Mouse (Mus musculus) T-helper 1 cell (primary cell): ENCODE measurements around the gene Kank1.

Source experiments
- in situ Hi-C: fragments of 300-600 bp; cut with MboI, MseI; formaldehyde crosslinking; loops from one replicate; pipeline ENCODE4 v1.15.1; 2025; ENCODE audit warnings: high pct_unique_total_duplicates

Gene Kank1

DNA sequence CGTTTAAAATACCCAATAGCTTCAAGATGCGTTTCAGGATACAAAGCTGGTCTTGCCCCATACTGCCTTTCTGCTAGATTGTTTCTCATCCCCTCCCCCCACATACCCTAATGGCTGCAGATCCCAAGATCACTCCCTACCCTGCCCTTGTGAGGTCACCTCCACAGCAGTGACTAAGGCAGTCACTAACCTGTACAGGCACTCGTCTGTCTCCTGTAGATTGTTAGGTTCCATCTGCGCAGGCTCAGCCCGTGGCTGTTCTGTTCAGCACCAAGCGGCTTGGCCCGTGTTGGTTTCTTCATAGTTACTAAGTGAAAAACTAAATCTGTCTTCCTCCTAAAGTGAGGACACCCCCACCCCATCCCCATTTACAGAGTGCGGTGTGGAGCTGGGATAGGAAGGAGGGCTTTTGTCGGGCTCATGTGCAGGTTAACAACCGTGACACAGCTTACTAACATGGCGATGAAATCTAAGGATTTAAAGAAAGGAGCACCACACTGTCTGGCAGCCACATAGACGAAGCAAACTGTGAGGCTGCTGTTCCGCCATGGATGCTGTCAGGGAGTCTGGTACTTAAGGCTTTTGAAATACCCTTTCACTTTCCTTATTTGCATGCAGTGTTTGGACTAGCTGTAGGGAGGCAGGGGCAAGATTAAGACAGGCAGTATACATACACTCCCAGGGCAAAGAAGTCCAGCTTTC is 163.6 kb downstream of the Kank1 start:
- in situ Hi-C loops: no loop called here

DNA sequence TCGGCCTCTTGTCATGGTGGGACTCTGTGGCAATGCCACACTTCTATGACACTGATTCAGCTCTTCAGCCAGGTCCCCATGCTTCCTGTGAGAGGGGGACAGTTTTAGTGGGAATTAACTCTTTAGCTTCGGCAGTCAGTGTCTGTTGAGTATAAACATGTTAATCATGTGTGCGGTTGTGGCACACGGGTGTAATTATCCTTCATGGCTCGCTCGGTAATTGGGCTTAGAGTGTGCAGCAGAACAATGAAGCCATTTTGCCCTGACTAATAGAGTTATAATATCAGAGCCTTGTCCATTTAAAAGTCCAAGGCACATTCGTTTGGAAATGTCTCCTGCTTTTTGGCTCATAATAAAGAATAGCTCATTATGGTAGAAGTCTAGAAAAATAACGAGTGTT is 164.7 kb downstream of the Kank1 start:
- in situ Hi-C loops: no loop called here

DNA sequence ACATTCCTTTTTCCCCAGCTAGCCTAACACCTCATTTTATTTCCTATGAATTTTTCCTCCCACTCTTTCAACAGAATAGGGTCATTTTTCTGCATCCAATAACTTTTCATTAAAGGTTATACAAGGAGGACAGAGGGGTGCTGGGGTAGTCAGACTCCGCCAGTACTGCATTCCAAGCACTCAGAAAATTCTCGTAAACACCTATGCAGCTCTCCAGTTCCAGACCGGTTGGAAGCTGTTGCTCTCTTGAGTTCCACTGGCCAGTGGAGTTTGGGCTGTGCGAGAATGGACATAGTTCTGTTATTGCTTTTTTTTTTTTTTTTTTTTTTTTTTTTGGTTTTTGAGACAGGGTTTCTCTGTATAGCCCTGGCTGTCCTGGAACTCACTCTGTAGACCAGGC is 167.4 kb downstream of the Kank1 start:
- in situ Hi-C loops: no loop called here

DNA sequence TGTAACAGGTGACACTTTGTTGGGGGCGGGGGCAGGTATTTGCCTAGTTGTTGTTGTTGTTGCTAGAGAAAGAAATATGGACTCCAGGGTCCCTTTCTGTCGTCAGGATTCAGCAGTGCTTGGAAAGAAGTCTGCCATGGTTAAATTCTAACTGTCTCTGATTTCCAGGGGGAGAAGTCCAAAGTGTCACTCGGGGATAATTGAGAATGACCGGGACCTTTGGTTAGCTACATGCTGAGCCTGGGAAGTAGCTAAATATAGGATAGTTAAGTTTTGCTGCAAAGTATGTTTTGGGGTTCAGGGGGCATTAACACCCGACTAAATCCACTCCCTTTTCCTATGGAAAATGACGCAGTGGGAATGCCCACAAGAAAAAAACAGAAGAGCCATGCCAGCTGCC is 169.2 kb downstream of the Kank1 start:
- in situ Hi-C loops: no loop called here

DNA sequence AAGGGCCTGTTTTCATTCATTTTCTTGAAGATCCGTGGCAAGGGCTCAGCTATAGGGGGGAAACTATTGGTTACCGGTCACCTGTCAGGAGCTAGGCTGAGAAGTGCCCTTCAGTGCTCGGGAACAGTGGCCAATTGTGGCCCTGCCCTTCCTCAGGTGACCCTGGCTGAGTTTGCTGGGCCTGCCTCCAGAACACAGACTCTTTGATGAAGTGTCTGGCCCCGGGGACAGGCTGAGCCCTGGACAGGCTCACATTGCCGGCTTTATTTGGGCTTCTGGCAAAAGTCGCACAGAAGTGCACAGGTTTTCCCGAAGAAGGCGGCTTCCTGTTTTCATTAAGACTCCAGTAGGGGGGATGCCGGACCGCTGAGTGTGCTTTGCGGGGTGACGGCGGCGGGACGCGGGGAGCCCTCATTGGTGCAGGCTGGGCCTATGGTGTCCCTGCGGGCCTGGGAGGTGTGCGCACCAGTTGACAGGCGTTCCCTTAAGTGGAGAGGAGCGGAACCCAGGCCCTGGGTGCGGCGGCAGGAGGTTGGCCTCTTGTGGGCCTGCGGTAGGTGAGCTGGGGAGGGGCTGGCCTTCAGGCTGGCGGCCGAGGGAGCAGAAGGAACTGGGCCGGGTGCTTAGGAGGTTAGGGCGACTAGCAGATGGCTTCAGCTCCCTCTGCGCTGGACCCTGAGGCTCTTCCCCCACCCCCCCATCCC is 169.9 kb downstream of the Kank1 start:
- in situ Hi-C loops: no loop called here

DNA sequence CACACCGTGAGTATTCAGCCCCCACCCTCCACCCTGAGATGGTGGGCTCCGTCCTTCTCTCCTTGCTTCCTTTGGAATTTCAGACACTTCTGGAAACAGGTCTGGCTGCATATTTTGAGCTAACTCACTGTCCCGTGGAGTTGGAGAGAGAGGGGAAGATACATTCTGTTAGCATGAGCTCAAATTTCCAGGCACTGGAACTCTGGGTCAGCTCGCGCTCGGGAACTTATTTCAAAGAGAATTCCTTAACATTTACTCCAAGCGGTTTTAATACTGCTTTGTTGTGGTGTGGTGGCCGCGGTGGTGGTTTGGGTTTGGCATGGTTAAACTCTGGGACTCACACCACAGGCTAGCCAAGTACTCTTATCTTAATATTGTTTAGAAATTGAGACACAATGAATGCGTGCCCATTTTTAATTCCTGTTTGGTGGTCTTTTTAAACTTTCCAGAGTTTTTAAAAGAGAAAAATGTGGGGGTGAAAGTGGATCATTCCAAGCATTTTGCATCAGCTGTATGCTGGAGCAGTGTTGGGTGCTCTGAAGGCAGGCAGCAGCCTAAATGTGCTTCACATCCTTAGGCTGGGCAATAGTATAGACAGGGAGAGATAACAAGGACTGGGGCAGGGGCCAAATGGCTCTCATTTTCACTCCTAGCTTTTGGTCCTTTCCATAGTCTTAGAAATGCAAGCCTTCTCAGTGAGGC is 170.6 kb downstream of the Kank1 start:
- in situ Hi-C loops: no loop called here

DNA sequence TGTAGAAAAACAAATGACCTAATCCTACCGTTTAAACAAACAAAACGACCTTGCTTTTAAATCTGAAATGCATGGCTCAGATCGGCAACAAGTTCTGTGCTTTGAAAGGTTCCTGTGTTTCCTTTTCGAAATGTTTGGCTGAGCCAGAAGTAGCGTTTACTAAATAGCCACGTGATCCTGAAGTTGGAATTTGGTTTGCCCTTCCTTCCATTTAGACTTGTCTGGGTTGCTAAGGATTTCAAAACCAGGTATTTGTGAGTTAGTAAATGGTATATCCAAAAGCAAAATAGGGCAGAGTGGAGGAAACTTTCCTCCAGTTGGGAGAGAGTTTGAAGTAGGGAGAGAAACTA is 171.1 kb downstream of the Kank1 start:
- in situ Hi-C loops: no loop called here

DNA sequence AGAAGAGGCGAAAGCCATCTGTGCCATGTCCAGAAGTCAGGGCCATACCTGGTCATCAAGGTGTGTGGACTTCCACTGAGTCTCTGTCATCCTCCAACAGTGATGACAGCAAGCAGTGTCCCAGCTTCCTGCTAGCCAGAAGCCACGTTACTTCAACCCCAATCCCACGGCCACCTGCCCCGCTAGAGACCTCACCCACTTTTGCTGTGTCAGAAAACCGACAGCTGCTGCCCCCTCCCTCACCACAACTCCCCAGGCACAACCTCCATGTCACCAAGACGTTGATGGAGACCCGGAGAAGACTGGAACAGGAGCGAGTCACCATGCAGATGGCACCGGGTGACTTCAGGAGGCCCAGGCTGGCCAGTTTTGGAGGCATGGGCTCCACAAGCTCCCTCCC is 172.5 kb downstream of the Kank1 start:
- in situ Hi-C loops: no loop called here

DNA sequence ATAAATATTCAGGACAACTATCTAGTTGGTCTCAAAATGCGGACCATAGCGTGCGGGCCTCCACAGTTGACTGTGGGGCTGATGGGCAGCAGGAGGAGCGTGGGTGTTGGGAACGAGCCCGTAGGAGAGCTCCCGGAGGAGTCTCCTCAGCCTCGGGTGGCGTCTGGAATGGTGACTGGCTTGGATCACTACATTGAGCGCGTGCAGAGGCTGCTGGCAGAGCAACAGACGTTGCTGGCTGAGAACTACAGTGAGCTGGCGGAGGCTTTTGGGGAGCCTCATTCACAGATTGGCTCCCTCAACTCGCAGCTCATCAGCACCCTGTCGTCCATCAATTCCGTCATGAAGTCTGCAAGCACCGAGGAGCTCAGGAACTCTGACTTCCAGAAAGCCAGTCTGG is 174.6 kb downstream of the Kank1 start:
- in situ Hi-C loops: no loop called here

DNA sequence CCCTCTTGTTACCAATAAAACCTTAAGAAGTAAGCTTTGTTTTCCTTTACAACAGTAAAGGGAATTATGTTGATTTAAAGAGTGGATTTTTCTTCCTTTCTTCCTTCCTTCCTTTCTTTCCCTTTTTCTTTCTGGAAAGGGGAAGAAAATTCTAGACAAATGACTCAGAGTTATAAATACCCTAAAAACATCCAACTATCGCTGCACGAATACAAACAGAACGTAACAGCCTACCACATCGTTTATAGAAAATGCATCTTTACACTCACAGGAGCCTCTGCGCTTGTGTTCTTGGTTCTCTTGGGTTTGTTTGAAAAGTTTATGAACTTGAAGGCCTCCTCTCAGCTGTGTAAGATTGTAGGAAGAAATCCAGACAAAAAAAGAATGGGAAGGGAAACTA is 178.7 kb downstream of the Kank1 start:
- in situ Hi-C loops: no loop called here

DNA sequence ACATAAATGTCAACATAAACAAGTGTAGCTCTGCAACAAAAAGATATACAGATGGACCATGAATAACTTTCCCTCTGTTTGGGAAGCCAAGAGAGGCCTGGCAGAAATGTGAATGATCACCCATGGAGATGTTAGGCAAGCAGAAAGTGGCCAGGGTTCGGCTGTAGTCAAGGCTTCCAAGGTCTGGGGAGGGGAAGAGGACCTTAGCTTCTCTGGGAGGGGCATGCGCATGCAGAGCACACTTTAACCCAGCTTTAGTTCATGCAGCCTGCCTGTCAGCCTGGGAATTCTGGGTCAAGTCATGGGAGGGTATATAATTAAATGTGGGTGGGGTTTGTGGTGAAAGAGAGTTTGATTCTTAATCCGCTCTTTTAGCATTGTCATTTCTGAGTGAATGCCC is 180.9 kb downstream of the Kank1 start:
- in situ Hi-C loops: no loop called here

DNA sequence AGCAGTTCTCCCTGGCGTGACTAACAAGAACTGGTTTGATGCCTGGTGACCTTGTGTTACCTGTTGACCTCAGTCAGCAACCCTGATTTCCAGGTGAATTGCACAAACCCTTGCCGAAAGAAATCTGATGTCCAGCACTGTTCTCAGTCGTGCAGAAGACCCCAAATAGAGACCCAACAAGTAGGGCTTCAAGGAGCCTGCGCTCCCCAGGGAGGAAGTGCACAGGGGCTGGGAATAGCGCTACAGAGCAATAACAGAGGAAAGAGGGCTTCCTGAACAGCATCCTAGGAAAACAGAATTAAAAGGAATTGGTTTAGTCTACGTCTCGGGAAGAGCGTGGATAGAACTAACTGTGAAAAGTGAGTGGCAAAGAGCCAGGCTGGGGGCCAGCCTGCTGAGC is 183.2 kb downstream of the Kank1 start:
- in situ Hi-C loops: no loop called here

DNA sequence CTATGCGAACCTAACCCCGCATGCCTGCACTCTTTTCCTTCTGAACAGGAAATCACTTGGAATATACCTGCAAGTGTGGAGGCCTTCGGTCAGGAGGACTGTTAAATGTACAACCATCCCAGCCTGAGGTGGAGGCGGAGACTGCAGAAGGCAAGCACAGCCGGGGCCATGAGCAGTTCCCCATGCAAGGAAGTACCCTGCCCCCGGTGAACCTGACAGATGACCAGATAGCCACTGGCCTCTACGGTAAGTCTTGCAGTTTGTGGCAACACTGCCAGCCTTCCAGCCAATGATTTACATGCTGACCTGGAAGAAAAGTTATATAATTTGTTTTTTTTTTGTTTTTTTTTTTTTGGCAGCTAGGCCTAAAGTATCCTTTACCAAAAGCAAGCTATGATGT is 185.3 kb downstream of the Kank1 start:
- in situ Hi-C loops: no loop called here

DNA sequence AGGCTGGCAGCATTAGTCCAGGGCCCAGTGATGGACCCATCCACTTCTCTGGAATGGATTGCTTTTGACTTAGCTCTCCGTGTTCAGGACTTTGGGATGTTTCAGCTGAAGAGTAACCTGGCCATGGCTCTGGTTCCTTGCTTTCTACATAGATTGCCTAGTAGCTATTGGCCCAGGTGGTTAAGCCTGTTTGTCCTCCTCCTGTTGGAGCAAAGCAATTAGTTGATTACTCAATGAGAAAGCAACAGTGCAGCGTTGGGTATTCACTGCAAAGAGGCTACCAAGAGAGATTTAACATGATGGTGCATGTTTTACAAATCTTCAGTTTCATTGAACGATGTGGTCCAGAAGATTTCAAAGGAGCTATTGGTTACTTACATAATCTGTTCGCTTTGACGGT is 186.6 kb downstream of the Kank1 start:
- in situ Hi-C loops: no loop called here

DNA sequence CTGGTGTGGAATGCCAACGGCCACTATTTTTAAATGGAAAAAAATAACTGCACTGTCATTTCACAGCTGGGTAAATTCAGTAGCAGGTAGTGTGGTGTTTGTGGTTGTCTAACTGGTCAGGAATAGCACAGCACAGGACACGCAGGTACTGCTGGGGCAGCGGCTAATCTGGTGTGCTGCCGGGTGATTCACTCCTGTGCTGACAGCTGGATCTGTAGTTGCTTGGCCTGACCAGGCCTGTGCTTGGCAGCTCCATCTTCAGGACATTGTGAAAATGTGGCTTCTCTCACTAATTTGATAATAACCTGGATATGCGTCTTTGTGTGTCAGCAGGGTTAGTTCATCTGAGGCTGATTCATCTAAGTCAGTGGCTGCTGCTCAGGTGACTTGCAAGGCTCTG is 189.7 kb downstream of the Kank1 start:
- in situ Hi-C loops: no loop called here

DNA sequence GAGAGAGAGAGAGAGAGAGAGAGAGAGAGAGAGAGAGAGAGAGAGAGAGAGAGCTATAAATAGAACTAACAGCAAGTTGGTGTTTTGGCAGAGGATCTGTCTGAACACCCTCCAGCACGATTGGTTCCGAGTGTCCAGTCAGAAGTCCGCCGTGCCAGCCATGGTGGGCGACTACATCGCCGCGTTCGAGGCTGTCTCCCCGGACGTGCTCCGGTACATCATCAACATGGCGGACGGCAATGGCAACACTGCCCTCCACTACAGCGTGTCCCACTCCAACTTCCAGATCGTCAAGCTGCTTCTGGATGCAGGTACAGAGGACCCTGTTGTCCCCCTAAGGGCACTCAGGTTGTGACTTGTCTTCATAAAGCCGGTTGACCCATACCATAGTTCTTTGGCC is 191.1 kb downstream of the Kank1 start:
- in situ Hi-C loops: no loop called here

DNA sequence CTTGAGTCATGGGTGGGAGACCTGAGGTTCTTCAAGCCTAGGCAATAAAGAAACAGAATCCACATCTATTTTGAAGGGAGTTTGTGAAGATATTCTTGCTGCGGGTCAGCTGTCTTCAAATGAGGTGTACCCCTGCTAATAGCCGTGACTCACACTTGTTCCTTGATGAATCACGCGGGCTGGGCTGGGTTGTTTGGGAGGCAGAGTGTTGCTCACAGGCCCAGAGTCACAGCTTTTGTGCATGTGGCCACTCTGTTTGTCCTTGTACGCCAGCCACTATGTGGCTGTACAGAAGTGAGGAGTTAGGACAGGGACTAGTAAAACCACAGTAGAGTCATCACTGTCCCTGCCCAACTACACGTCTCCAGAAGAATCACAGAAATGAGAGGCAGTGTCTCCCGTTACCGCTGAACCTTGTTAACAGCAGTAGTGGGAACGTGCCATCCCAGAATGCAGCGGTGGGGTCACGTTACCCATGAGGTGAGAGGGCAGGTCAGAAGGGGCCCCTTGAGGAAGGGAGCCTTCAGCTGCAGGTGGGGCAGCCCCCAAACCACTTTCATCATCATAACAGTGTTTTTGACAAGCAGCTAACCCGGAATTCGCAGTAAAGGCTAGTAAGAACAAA is 191.7 kb downstream of the Kank1 start:
- in situ Hi-C loops: no loop called here

DNA sequence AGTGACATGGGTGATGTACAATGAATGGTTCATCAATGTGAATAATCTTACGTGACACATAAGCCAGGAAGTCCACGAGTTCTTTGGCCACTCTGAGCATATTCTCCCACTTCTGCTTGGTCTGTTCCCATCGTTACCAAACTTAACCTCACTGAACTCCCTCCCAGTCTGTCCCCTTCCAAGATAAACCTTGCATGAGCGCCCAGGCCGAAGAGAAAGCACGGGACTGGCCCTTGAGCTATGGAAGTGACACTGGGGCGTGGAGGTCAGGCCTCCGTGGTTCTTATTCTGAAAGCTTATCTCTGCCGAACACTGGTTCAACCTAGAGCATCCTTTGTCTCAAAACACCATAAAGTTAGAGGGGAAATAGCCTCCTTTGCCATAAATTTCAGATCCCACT is 194.7 kb downstream of the Kank1 start:
- in situ Hi-C loops: loop anchor here (5.0 kb wide), 1 partner anchor 51 kb away; no protein-coding TSS in a partner anchor

DNA sequence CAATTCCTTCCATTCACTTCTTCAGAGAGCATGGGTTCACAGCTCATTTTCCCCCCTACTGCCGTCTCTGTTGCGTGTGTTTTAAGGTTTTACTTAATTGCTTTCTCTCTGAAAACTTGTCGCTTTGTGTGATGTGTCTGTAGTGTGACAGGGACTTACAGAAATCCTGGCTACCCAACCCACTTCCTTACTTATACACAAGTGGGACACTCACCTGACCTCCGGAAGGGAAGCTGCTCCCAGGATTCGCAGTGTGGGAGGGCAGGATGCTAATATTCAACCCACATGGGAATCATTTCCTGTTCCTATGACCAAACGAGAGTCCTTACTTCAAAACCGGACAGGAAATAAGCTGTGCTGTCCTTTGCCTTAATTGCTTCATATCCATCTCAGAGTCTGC is 195.1 kb downstream of the Kank1 start:
- in situ Hi-C loops: loop anchor here (5.0 kb wide), 1 partner anchor 50 kb away; no protein-coding TSS in a partner anchor

DNA sequence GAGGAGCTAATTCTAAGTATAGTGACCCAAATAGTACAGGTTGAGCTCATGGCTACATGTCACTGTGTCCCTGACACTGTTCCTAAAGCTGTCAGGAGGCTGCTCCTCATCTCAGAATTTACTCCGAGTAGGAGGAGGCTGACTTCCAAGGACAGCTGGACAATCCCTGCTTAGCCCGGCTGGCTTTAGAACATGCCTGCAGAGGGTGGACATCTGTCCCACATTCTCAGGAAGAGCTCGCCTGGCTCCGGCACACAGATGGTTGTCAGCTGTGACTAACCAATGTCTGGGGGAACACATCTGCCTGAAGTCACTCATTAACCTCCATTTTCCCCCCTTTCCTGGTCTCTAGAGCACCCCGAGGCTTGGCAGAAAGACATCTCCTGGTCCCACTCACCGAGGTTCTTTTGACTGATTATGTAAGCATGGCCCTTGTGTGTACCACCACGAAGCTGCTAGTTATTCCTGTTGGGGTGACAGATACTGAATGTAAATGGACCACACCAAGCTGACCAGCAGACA is 196.5 kb downstream of the Kank1 start:
- in situ Hi-C loops: loop anchor here (5.0 kb wide), 1 partner anchor 49 kb away; no protein-coding TSS in a partner anchor

DNA sequence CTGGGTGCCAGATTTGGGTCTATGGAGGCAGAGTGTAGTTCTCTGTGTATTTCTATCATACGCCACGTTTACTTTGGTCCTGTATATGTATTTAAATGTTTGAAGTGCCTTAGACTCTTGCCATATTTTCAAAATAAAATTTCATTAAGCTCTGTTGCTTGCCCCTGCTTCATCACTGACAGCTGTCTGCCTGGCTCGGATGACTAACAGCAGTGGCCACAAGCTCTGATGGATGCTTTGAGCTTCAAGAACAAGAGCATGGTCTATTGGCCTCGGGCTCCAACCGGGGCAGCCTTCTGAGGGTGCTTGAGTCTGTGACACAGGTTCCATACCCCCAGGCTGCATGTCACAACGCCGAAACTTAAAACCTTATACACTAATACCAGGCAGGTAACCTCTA is 197.6 kb downstream of the Kank1 start:
- in situ Hi-C loops: loop anchor here (5.0 kb wide), 1 partner anchor 48 kb away; no protein-coding TSS in a partner anchor

DNA sequence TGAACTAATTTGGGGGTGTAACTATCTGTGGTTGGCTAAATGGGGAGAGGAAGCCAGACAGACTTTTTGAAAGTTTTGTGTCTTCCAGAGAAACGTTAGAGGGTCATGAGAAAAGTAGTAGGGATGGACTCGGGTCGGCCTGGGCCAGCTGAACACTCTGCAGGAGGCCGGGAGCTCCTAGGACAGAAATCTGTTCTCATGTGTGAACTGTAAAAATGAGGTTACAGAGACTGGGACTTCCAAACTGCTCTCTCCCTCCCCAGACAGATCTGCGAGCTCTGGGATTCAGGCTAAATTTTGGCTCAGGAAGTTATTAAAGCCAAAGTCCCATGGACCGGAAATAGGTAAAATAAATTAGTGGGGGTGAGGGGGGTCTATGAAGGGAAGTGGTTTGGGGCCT is 198.0 kb downstream of the Kank1 start:
- in situ Hi-C loops: loop anchor here (5.0 kb wide), 1 partner anchor 48 kb away; no protein-coding TSS in a partner anchor
